Mouse (Mus musculus): Measurements from ENCODE around the gene Cd2bp2. TPM values are rescaled to one million over a fixed set of nuclear protein-coding genes. Genes with fewer than 3 reads are reported as not detected.
A peak's percentile ranks its signal among the peaks of the same experiment; 100 is the strongest.

Cd2bp2 gene
- 17.4 and 18.1 TPM in 2 replicates for polyA plus RNA-seq (2015; fragmentation: Nextera tagmentation; extraction: Ambion mirVana)

DNA sequence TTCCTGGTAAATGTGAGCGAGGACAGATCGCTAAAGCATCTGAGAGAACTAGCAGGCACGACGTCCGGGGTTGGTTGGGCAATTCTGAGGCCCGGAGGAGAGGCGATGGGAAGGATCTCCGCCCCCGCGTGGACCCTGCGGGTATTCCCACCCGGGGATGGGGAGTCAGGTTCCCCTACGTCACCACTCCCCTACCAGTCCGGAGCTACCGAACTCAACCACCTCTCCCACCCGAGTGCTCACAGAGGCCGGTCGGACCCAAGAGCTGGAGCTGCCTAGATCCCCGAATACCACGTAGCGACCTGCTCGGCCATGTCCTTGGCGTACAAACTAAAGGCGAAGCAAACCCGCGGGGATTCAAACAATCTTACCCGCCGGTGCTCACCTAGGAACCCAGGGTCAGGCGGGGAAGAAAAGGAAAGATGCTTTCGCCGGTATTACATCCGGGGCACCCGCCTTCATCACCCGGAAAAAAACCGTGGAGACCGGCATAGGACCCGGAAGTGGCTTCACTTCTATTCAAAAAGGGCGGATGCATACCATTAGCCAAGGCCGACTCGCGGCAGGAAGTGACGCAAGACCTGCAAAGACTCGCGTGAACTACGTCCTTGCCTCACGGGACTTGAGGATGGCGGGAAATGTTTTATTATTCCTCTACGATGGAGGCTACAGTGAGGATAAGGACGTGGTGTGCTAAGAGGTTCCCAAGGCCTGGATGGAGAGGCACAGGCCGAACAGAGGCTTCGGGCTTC, at the start of gene Cd2bp2:
Gene Cd2bp2, minus strand, starts transcription at position 507 of the 752 bp plus-strand sequence.
- Histone ChIP-seq H3K4me1 (ENCODE audit: control insufficient read depth, low read depth, low read length) (peaks cover 18% of the 10 kb centered on the region), H3K4me3 (ENCODE audit: low read depth, low read length) (peak within 1 kb of the TSS; percentile 80), H3K9me3 (replicated peaks; ENCODE audit: control insufficient read depth, low read length) (no peaks in the 10 kb centered on the region), H3K36me3 (ENCODE audit: control insufficient read depth, insufficient read depth) (peaks cover 53% of the 10 kb centered on the region), H3K27ac (ENCODE audit: low read length) (peak within 1 kb of the TSS; percentile 84), H3K9ac (ENCODE audit: low read depth, low read length) (peak within 1 kb of the TSS; percentile 78), H3K4me2 (ENCODE audit: low read depth, low read length) (peak within 1 kb of the TSS; percentile 95), H3K27me3 (ENCODE audit: control insufficient read depth, insufficient read depth, low read depth, low read length) (no peaks in the 10 kb centered on the region)
- WGBS (ENCODE audit: insufficient replicate concordance) = under 1% methylated on average over 51 of the region's 51 CpGs
- peak; percentile 97 for ATAC-seq (ENCODE audit: low read depth)

DNA sequence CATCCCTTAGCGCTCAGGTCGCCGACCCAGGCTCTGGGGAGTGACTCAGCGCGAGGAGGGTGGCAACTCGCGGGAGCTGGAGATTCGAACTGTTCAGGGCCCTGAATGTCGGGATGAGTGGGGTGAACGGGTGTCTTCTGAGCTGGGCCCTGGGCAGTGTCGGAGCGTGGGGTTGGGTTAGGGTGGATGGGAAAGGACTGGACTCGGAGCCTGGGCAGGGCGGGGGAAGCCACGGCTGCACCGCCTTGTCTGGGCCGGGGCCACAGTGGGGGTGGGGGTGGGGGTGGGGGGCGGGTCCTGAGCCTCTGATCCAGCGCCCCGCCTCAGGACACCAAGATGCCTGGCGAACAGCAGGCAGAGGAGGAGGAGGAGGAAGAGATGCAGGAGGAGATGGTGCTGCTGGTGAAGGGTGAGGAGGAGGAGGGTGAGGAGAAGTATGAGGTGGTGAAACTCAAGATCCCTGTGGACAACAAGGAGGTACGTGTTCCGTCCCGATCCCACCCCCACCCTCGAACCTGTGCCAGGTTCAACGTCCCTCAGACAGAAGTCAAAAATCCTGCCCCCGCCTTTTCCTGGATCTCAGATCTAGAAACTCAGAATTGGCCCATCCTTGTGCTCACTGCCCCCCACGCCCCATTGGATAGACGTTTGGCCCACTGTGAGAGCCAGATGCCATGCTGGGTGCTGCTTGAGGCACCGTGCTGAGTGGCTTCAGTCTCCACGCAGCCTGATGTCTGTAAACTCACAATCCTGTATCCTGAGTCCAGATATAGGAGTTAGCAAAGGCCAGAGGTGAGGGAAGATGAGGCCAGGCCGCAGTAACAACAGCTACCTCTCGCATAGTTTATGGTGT, 49.0 kb upstream of the Cd2bp2 start:
- Histone ChIP-seq H3K27me3 (ENCODE audit: control insufficient read depth, insufficient read depth, low read depth, low read length) (no peaks in the 10 kb centered on the region), H3K9ac (ENCODE audit: low read depth, low read length) (peak overlapping the region; percentile 91), H3K4me2 (ENCODE audit: low read depth, low read length) (peak overlapping the region; percentile 100), H3K27ac (ENCODE audit: low read length) (peak overlapping the region; percentile 91), H3K36me3 (ENCODE audit: control insufficient read depth, insufficient read depth) (no peaks in the 10 kb centered on the region; the same call in 1 of the 2 replicates), H3K4me3 (ENCODE audit: low read depth, low read length) (peak overlapping the region; percentile 83), H3K4me1 (ENCODE audit: control insufficient read depth, low read depth, low read length) (peaks cover 25% of the 10 kb centered on the region), H3K9me3 (replicated peaks; ENCODE audit: control insufficient read depth, low read length) (no peaks in the 10 kb centered on the region)
- ATAC-seq (ENCODE audit: low read depth) = peak; percentile 42; the same call in 1 of the 2 replicates
- 12% methylated on average over 31 of the region's 33 CpGs for WGBS (ENCODE audit: insufficient replicate concordance)

DNA sequence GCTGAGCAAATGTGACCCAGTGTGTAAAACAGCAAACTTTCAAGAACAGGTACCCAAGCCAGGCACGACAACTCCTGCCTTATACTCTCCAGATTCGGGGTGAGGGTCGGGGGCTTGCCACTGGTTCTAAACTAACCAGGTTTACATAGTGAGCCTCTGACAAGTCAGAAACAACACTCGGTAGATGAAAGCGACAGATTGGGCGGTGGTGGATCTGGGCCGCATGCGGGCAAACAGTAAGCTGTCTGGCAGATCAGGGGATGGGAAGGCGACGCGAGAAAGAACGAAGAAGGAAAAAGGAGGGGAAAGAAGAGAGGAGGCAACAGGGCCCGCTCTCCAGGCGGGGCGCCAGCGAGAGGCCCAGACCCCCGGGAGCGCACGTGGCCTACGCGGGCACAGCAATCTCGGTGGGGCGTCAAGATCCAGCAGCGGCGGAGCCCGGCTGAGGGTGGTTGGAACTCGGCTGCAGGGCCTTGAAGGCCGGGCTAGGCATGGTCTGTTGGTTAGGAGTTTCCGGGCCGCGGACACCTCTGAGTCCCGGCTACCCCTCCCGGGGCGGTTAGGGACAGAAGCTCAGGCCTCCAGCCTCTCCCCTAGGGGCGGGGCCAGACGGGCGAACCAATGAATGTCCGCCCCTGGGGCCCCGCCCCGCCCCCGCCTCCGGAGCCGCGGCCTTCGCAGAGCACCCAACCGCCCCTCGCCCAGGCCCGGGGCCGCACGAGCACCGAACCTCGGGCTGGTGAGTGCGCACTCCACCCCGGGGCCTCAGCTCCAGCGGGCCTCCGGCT, 48.2 kb upstream of the Cd2bp2 start, which contains the start of gene Zfp771:
Gene Zfp771, plus strand, starts transcription at position 405 of the 788 bp plus-strand sequence.
- Histone ChIP-seq H3K27ac (ENCODE audit: low read length) (peak within 1 kb of the TSS; percentile 91), H3K9ac (ENCODE audit: low read depth, low read length) (peak within 1 kb of the TSS; percentile 91), H3K27me3 (ENCODE audit: control insufficient read depth, insufficient read depth, low read depth, low read length) (no peaks in the 10 kb centered on the region), H3K4me3 (ENCODE audit: low read depth, low read length) (peak within 1 kb of the TSS; percentile 83), H3K9me3 (replicated peaks; ENCODE audit: control insufficient read depth, low read length) (no peaks in the 10 kb centered on the region), H3K4me1 (ENCODE audit: control insufficient read depth, low read depth, low read length) (peaks cover 25% of the 10 kb centered on the region), H3K4me2 (ENCODE audit: low read depth, low read length) (peak within 1 kb of the TSS; percentile 100), H3K36me3 (ENCODE audit: control insufficient read depth, insufficient read depth) (no peaks in the 10 kb centered on the region; the same call in 1 of the 2 replicates)
- under 1% methylated on average over 51 of the region's 56 CpGs for WGBS (ENCODE audit: insufficient replicate concordance)
- peak; percentile 97 for ATAC-seq (ENCODE audit: low read depth)

DNA sequence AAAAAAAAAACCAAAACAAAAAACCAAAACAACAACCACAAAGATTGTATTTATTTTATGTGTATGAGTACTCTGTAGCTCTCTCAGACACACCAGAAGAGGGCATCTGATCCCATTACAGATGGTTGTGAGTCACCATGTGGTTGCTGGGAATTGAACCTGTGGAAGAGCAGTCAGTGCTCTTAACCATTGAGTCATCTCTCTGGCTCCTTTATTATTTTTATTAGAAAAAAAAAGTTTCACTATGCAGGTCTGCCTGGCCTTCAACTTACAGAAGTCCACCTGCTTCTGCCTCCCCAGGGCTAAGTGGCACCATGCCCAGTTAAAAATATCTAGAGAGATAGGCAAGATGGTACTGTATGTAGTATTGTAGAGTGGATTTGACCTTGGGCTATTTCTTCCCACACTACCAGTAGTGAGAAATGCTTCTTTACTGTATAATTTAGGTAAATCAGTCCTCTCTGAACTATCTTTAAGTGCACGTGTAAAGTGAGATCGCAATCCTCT, 47.6 kb upstream of the Cd2bp2 start:
- H3K27ac ChIP-seq (ENCODE audit: low read length) = peak overlapping the region; percentile 91; the same call in 1 of the 2 replicates
- H3K36me3 ChIP-seq (ENCODE audit: control insufficient read depth, insufficient read depth) = no peaks in the 10 kb centered on the region; the same call in 1 of the 2 replicates
- 31% methylated on average over 2 of the region's 2 CpGs for WGBS (ENCODE audit: insufficient replicate concordance)
- H3K4me1 ChIP-seq (ENCODE audit: control insufficient read depth, low read depth, low read length) = peaks cover 25% of the 10 kb centered on the region
- no peaks in the 10 kb centered on the region for H3K9me3 ChIP-seq (replicated peaks; ENCODE audit: control insufficient read depth, low read length)
- H3K27me3 ChIP-seq (ENCODE audit: control insufficient read depth, insufficient read depth, low read depth, low read length) = no peaks in the 10 kb centered on the region
- H3K4me3 ChIP-seq (ENCODE audit: low read depth, low read length) = peak overlapping the region; percentile 83
- H3K4me2 ChIP-seq (ENCODE audit: low read depth, low read length) = peak overlapping the region; percentile 100
- no peak for ATAC-seq (ENCODE audit: low read depth)
- peak overlapping the region; percentile 91; the same call in 1 of the 2 replicates for H3K9ac ChIP-seq (ENCODE audit: low read depth, low read length)

DNA sequence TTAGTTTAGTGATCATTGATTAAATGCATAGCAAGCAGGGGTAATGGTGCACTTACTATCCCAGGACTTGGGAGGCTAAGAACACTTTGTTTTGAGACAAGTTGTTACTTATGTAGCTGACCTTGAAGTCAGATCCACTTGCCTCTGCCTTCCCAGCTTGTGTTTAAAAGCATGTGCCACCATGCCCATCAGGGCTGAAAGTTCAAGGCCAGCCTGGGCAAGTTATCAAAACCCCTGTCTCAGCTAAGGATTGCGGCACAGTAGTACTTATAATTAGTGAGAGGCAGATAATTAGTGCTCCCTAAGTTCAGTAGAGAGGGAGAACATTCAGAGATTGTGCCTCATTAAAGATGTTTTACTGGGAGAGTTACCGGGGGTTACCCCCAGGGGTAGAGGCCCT, 38.9 kb upstream of the Cd2bp2 start:
- Histone ChIP-seq H3K27me3 (ENCODE audit: control insufficient read depth, insufficient read depth, low read depth, low read length) (no peaks in the 10 kb centered on the region), H3K4me3 (ENCODE audit: low read depth, low read length) (no peak overlapping the region), H3K36me3 (ENCODE audit: control insufficient read depth, insufficient read depth) (peaks cover 15% of the 10 kb centered on the region), H3K27ac (ENCODE audit: low read length) (no peak overlapping the region), H3K9me3 (replicated peaks; ENCODE audit: control insufficient read depth, low read length) (no peaks in the 10 kb centered on the region), H3K4me1 (ENCODE audit: control insufficient read depth, low read depth, low read length) (peaks cover 19% of the 10 kb centered on the region), H3K9ac (ENCODE audit: low read depth, low read length) (no peak overlapping the region), H3K4me2 (ENCODE audit: low read depth, low read length) (no peak overlapping the region)
- ATAC-seq (ENCODE audit: low read depth) = no peak
- WGBS (ENCODE audit: insufficient replicate concordance) = 85% methylated on average over 2 of the region's 2 CpGs

DNA sequence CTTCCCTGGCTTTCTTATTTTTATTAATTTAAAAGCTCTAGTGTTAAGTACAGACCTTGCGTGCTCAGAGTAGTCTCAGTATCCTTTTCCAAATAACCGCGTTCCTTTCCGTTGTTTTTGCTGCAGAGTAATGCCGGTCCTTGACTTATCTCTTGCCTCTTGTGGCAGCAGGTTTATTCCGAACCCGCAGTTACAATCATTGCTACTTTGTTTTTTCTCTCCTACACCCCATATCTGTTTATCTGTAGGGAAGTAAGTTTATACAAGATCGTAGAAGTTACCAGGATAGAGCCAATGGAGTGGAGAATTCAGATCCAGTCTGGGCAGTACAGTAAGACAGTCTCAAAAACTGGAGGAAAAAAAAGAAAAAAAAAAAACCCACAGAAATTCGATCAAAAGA, 37.9 kb upstream of the Cd2bp2 start:
- Histone ChIP-seq H3K4me1 (ENCODE audit: control insufficient read depth, low read depth, low read length) (peaks cover 20% of the 10 kb centered on the region), H3K27me3 (ENCODE audit: control insufficient read depth, insufficient read depth, low read depth, low read length) (no peaks in the 10 kb centered on the region), H3K9ac (ENCODE audit: low read depth, low read length) (peak overlapping the region; percentile 95), H3K9me3 (replicated peaks; ENCODE audit: control insufficient read depth, low read length) (no peaks in the 10 kb centered on the region), H3K4me2 (ENCODE audit: low read depth, low read length) (peak overlapping the region; percentile 76), H3K4me3 (ENCODE audit: low read depth, low read length) (peak overlapping the region; percentile 92), H3K36me3 (ENCODE audit: control insufficient read depth, insufficient read depth) (peaks cover 18% of the 10 kb centered on the region), H3K27ac (ENCODE audit: low read length) (peak overlapping the region; percentile 91)
- 2% methylated on average over 9 of the region's 9 CpGs for WGBS (ENCODE audit: insufficient replicate concordance)
- no peak for ATAC-seq (ENCODE audit: low read depth)

DNA sequence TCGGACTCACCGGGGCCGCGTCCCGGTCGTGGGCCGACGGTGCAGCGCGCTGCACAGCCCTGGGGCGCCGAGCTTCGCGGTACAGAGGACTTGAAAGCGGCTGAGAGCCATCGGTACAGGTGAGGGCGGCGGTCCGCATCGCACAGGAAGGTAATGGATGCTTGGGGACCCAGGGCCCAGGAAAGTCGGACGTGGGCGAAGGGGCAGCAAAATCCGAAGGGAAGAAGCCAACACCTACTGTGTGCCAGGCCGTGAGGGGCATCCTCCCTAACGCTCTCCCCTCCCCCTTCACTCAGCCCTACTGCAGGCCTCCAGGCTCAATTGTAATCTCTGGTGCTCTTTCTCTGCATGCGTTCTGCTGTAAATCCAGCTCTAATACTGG, 37.5 kb upstream of the Cd2bp2 start:
- Histone ChIP-seq H3K4me2 (ENCODE audit: low read depth, low read length) (peak overlapping the region; percentile 76), H3K27me3 (ENCODE audit: control insufficient read depth, insufficient read depth, low read depth, low read length) (no peaks in the 10 kb centered on the region), H3K9ac (ENCODE audit: low read depth, low read length) (peak overlapping the region; percentile 95), H3K27ac (ENCODE audit: low read length) (peak overlapping the region; percentile 91), H3K4me3 (ENCODE audit: low read depth, low read length) (peak overlapping the region; percentile 92), H3K36me3 (ENCODE audit: control insufficient read depth, insufficient read depth) (peaks cover 18% of the 10 kb centered on the region), H3K9me3 (replicated peaks; ENCODE audit: control insufficient read depth, low read length) (no peaks in the 10 kb centered on the region), H3K4me1 (ENCODE audit: control insufficient read depth, low read depth, low read length) (peaks cover 21% of the 10 kb centered on the region)
- under 1% methylated on average over 27 of the region's 27 CpGs for WGBS (ENCODE audit: insufficient replicate concordance)
- ATAC-seq (ENCODE audit: low read depth) = peak; percentile 44

DNA sequence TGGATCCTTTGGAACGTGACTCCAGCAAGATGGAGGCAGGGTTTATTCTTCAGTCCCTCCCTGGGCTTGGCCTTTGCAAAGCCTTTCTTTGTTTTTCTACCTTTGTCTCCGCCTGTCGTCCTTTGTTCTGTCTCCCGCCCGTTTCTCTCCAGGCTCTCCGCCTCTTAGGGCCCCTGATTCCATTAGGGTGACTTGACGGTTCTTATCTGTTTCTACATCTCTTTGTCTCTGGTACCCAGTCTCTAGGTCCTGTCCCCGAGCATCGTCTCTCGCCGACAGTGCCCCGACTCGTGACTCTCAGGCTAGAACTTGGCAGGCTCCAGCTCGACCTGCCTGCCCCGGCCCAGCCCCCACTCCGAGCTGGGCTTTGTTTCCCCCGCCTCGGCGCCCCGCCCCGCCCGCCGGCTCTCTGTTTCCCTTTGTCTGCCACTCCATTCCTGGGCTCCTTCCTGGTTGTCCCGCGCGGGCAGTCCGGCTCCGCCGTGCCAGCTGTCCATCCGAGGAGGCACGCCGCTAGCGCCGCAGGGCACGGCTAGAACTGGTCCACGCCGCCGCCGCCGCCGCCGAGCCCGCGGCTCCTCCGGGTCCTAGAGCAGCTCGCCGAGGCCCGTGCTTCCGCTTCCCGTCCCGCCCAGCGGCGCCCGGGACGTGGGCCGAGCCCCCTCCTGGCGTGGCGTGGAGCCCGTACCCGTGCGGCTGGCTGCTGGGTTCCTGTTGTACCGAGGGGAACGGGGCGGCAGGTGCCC, 36.9 kb upstream of the Cd2bp2 start, which contains the start of the genes Zfp553 and Sept1:
Gene Zfp553, plus strand, starts transcription at position 440 of the 746 bp plus-strand sequence.
Gene Sept1, minus strand, starts transcription at position 509 of the 746 bp plus-strand sequence.
- Histone ChIP-seq H3K9me3 (replicated peaks; ENCODE audit: control insufficient read depth, low read length) (no peaks in the 10 kb centered on the region), H3K9ac (ENCODE audit: low read depth, low read length) (peak within 1 kb of the TSS; percentile 95), H3K4me1 (ENCODE audit: control insufficient read depth, low read depth, low read length) (peaks cover 22% of the 10 kb centered on the region), H3K4me2 (ENCODE audit: low read depth, low read length) (peak within 1 kb of the TSS; percentile 76), H3K27ac (ENCODE audit: low read length) (peak within 1 kb of the TSS; percentile 91), H3K36me3 (ENCODE audit: control insufficient read depth, insufficient read depth) (peaks cover 18% of the 10 kb centered on the region), H3K4me3 (ENCODE audit: low read depth, low read length) (peak within 1 kb of the TSS; percentile 92), H3K27me3 (ENCODE audit: control insufficient read depth, insufficient read depth, low read depth, low read length) (no peaks in the 10 kb centered on the region)
- ATAC-seq (ENCODE audit: low read depth) = peak; percentile 84
- WGBS (ENCODE audit: insufficient replicate concordance) = under 1% methylated on average over 64 of the region's 64 CpGs
